Mouse (Mus musculus) thymus, adult 18-20 months (tissue): Measurements from ENCODE around the gene Vipr1.

Experiments used
- DNase-seq, 2 experiments: peaks; one replicate each; pipeline ENCODE4 v3.0.0; 2022; ENCODE audit warnings: mixed read lengths in 2 of 2

The Vipr1 gene

DNA sequence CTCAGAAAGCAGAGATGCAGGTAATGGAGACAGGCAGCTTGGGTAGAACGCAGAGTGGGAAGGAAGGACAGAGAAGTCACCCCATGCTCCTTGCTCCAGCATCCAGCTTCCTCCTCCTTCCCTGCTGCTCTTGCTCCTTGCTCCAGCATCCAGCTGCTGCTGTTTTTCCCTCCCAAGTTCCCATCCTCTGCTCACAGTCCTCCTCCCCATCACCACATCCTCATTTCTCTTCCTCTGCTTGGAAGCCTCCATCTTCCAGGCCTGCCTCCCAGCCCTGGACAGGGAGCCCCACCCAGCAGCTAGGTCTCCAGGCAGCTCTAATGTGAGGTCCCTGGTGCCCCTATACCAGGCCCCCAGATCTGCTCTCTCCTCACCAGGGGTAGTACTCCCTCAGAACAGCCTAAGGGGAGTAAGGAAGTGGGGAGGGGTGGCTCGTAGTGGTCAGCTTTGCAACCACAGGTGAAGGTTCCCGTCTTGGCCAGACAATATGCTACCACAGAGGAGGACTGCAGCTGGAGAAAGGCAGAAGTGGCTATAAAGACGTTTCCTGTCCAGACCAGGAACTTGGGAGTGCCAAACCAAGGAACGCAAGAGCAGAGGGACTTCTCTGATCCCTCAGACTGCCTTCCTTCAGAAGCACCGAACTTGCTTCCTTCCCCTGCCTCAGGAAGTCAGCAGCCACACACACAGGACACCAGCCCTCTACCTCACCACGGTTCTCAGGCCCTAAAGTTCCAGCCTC, 6.5 kb upstream of the Vipr1 start:
- DNase-seq, result no peak

DNA sequence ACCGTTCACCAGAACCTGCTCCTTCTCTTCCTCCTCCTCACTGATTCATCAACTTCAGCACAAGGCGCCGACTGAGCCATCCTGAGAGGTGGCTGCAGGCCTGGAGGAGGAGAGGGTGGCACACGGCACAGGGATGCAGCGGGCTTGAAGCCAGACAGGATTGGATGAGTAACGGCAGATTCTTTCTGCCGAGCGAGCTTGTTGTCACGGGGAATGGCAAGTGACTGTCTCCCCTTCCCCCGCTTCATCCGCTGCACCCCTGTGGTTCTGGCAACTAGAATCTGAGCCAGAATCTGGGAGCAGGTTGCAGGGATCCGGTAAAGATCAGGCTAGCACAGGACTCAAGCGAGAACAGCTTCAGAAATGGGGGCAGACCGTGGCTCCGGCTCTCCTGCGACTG, 2.7 kb upstream of the Vipr1 start:
- no peak for DNase-seq

DNA sequence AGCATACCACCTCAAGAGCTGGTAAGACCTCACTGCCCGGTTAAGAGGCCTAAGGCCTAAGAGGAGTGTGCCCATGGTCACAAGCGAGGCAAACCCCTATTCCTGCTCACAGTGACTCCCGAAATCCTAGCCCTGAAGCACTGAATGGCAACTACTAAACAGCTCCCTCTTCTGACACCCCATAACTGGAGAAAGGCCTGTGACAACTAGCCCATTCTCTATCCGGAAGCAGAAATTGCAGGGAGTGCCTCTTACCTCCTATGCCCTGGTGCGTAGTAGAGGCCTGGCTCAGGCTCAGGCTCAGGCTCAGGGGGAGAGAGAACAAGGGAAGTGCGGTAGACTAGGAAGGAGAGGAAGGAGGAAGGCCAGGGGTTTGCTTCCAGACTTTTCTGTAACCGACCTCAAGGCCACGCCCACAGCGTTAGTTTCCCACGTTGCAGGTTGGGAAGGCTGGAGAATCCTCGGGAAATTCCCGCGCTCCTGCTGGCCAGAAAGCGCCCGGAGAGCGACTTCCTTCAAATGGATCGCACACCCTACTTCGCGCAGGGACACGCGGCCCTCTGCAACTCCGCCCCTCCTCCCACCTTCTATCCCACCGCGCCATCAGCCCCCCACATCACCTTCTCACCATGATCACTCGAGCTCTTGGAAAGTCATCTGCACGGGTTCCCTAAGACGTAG, 1.1 kb upstream of the Vipr1 start:
- DNase-seq, result no peak

DNA sequence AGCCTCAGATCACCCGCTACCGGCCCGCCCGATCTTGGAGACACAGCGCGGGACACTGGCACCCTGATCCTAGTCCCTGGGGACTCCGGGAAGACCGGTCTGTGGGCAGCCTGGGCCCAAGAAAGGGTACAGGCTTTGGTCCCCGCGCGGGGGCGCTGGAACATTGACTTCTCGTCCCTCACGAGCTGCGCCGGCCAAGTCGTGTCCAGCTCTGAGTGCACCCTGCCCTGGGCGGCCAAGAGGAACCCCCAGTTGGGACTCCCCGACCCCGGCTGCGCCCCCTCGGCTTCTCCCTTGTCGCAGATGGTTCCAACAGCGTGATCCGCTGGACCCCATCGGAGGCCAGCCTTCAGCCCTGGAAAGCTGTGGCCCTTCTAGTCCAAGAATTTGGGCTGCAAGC, 515 bp upstream of the Vipr1 start, which contains the start of gene Lyzl4:
Gene Lyzl4 (minus strand): TSS at position 96 of the 400 bp plus-strand sequence.
- peak; percentile 51 to 60 for DNase-seq

DNA sequence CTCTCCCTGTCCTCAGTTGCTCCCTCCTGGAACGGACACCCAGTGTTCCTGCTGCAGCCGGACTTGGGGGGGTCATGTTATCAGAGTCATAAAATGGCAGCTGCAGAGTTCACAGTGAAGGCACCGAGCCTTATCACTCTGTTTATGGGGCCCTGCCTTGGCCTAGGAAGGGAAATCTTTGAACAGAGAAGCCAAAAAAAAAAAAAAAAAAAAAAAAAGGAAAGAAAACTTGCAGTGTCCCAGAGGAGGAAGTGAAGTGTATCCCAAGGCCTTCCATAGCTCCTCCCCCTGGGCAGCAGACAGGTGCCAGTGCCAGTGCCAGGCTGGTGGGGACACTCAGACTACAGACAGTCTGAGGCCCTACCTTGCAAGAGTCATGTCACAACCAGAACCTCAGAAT, 2.3 kb downstream of the Vipr1 start:
- DNase-seq, result no peak

DNA sequence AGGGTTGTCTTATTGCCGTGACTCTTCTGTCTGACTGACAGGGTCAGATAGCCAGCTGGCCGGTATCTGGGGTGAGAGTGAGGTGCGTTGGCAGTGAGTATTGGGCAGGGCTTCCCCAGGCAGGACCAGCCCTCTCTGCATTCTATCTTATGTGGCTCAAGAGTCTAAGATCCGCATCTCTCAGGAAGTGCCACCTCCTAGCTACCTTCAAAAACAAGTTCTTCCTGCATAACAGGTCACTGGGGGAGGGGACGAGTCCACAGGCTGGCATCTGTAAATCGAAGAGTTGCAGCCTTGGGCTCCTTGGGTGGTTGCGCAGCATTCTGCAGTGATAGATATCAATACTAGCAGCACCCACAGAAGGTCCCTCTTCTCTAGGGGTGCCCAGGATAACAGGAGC, 4.5 kb downstream of the Vipr1 start:
- no peak for DNase-seq

DNA sequence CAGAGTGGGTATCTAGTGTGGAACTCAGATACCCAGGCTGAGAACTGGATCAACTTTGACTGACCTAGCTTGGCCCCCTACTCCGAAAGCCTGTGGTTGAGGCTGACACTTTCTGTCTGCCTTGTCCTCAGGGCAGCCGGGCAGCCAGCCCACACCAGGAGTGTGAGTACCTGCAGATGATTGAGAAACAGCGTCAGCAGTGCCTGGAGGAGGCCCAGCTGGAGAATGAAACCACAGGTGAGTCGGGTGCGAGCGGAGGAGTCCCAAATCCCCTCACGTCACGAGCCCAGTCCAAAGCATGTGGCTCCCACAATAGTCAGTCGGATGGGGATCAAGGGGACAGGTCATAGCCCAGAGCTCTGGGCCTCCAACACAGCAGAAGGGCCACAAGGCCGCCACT, 11.2 kb downstream of the Vipr1 start:
- no peak for DNase-seq

DNA sequence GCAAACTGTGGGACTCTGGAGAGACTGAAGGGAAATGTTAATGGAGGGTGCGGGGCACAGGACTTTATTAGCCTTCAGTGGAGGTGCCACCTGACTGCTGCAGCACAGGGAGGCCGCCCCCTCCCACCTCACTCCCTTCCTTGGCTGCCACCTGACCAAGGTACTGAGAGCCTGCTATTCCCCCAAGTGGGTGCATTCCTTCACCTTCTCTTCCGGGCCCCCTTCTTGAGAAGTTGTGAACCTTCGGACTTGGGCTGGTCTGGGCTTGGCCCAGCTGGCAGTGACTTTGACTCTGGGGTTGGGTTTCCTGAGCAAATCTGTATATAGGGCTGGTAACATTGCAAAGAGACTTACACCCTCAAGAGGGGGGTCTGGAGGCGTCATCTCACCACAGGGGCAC, 13.8 kb downstream of the Vipr1 start:
- no peak for DNase-seq

DNA sequence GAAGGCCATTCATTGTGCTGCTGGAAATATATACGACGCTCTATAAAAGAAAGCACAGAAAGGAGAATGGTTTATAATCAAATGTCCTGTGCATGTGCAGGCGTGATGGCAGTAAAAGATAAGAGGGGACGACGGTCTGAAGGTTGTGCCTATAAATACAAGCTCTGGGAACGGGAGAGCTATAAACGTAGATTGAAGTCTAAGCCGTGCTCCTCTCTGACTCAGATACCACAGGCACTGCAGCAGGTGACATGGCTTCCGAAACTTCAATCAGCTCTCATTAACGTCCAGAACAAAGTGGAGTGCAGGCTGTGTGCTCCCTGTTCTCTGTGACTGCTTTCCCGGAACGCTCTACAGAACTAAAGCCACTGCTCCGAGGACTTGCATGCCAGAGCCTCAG, 14.6 kb downstream of the Vipr1 start:
- no peak for DNase-seq

DNA sequence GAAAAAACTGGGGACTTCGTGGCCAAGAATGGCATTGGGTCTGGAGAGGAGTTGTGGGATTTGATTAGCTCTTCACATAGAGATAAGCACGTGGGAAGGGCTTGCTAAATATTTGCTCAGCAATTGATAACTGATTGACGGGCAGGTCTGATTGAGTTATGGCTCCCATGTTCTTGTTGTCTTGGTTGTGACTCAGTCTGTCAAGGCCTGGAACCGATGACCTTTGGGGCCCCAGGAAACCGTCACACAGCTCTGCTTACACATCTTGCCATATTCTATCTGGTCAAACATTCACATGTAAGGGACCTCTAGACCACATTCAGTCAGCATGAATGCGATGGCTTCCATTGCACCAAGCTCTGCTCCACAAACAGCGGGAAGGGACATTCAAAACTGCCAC, 15.7 kb downstream of the Vipr1 start:
- DNase-seq, result no peak

DNA sequence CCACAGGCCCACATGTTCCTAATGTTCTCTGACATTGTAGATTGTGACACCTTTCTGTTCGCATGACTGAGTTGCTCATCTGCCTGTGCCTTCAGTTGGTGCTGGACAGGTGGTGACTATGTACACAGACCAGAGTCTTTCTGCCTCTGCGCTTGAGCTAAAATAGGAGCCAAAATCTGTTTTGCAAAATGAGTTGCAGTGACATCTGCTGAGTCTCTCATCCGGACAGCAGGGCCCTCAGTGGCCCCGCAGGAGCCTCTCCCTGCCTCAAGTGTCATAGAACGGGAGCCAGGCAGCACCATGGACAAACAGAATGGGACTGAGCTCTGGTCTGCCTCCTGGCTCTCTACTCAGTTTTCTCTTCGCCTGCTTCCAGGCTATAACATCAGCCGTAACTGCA, 17.3 kb downstream of the Vipr1 start:
- DNase-seq, result no peak

DNA sequence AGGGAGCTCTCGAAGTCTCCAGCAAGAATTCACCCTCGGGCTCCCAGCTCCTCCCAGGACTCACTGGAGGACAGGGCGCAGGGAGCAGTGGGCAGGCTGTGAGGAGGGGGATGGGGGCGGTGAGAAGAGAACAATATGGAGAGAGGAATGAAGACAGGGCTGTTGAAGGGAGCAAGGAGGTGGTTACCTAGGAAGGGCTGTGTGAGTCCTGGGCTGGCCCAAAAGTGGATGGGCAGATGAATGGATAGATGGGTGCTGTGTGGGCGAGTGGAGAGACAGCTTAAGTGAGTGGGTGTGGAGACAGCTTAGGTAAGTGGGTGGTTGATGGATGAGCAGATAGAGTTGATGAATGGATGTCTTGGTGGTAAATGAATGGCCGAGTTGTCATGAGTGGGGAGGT, 21.0 kb downstream of the Vipr1 start:
- no peak for DNase-seq

DNA sequence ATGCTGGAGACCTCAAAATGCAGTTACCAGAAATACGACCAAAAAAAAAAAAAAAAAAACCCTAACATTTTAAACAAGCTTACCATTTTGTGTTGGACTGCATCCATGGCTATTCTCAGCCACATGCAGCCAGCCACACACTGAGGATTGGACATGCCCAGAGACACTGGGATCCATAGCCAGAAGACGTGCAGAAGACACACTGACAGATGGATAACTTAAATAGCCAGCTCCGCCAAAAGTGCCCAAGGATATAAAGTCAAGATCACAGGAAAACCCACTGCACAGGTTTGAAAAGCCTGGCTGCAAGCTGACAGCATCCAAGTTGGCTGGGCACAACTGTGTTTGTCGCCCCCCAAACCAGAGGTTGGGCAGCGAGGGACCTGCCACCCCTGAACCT, 21.6 kb downstream of the Vipr1 start:
- DNase-seq, result no peak

DNA sequence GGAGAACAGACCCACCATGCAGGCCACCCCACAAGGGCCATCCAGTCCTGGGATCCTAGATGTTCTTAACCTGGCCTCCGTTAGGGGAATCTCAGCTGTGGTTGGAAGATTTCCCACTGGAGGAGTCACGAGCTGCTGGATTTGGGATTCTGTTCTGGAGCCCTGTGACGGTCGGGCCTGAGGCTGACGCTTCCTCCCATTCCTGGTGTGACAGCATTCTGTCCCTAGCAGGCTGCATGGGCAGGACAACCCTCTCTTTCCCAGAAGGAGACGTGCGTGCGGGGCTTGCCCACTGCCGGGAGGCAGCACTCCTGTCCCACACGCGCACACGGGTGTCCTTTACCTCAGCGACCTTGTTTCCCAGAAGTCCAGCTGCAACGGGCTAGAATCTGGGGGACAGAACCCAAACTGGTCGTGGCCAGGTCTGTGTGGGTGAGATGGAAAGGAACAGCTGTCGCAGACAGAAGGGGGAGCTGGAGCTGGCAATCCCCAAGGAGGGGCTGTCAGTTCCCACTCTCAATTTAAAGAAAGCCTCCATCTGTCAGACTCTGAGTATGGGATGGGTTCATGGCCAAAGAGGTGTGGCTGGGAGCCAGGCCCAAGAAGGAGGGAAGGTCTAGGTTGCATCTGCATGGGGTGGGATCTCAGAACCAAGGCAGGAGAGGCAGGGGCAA, 24.6 kb downstream of the Vipr1 start:
- DNase-seq, result no peak

DNA sequence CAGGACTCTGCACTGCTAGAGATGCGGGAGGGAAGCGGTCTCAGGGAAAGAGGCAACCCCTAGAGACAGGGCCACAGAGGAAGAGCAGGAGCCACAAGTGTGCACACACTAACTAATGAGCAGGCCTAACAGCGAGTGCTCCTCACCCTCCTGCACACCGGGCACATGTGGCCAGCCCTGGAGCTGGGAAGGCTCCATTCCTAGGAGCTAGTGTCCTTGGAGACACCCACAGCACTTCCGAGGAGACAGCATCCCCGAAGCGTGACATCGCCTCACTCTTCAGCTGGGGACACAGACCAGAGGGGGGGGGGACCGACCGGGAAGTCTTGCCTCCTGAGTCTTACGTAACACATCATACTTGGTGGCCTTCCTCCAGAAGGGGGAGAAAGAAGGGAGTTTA, 25.3 kb downstream of the Vipr1 start:
- DNase-seq, result no peak

DNA sequence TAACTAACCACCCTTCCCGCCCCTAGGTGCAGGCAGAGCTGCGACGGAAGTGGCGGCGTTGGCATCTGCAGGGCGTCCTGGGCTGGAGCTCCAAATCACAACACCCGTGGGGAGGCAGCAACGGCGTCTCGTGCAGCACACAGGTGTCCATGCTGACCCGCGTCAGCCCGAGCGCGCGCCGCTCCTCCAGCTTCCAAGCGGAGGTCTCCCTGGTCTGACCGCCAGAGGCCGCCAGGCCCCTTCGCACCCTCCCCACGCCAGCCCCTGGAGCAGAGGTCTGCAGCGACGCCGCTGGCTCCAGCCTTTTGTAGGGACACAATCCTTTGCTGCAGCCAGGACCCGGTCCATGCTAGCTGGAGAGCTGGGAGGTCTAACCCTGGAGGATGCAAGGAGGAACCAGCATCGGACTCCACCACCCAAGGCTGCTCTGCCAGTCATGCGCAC, 26.9 kb downstream of the Vipr1 start:
- peak; percentile 61 to 62 for DNase-seq

DNA sequence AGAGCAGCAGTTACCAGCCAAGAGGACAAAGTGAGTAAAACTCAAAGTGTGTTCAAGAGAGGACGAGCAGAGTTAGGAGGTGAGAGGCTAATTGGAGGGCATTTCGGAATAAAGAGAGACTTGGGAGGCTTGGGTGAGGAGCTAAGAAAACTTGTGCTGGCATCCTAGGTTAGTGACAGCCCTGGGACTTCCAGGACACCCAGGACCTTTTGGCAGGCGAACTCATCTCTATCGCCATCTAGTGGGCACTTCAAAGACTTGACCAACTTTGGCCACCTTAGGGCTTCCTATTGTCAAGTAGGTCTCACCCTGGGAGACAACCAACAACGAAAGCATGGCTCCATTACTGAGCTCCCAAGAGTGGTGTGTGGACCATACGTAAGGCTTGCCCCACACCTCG, 28.8 kb downstream of the Vipr1 start:
- DNase-seq, result peak in 1 of 2 experiments; percentile 16

DNA sequence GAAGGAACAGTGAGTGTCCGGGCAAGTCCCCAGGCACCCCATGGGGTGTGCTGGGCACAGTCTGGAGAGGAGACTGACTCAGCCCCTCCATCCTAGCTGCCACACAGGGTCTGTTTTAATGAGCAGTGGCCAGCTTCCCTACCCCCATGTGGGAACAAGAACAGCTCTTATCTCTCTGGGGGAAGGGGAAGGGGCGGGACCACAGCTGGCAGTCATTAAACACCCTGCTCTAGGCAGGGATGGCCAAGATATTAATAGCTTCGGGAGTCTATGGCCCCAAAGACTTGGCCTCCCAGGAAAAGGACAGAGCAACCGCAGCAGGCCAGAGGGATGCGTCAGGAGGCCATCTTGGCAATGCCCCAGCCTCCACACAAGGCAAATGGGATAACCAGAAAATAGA, 29.8 kb downstream of the Vipr1 start:
- DNase-seq, result no peak

DNA sequence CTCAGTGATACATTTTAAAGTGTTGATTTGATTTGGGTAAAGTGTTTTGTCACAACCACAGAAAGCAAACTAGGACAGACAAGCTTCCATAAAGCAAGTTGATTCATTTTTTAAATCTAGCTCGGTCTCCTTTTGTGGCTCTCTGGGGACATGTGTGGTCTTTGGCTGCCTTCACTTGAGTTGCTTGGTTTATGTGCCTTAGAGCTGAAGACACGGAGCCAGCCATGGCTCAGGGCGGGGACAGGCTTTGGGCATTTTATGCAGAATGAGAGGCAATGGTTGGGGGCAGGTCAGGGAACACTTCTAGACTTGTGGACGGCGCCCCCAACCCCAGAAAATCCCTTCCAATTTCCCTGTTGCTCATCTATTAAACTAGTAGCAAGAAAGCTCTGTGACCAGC, 31.2 kb downstream of the Vipr1 start:
- DNase-seq, result no peak

DNA sequence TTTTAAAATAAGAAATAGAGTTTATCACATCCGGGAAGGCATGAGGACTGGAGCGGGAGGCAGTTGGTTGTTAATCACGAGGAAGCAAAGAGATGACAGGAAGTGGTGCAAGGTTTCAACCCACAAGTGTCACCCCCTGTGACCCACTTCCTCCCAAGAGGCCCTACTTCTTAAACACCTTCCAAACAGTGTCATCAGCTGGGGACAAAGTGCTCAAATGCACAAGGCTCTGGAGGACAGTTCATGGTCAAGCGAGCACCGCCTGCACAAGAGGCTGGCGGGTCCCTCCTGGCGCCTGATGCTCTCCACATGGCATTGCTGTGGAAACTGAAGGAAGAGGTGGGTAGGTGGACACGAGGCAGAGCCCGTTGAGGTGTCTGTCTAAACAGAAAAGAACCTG, 32.5 kb downstream of the Vipr1 start:
- DNase-seq, result peak; percentile 66 to 82

DNA sequence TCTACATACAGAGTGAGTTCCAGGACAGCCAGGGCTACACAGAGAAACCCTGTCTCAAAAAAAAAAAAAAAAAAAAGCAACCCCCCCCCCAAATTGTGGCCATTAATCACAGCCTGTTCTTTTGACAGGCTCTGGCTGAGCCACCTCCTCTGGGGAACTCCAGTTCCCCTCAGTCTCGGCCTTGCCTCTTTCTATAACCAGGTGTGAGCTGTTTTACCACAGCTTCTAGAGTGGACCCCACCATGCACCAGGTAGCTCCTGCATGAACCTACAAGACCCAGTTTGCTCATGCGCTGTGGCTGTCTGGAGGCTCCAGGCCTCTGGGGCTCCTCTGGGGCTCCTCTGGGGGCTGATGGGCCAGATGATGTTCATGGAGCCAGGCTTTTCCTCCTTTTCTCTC, 33.0 kb downstream of the Vipr1 start:
- DNase-seq, result no peak

DNA sequence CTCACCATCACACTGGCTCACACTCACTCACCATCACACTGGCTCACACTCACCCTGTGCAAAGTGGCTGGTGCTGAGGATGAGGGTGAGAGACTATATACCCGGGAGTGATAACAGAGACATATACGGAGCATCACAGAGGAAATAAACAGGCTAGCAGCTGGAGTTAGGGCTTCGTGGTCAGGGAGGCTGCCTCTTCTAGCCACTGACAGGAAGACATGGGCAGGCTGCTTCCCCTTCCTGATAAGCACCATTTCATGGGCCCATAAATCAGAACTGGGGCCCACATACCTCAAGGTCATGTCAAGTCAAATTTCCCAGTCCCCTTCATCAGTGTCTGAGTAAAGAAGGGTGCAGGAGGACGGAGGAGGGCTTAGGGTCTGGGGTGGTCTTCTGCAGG, 34.6 kb downstream of the Vipr1 start:
- DNase-seq, result no peak

DNA sequence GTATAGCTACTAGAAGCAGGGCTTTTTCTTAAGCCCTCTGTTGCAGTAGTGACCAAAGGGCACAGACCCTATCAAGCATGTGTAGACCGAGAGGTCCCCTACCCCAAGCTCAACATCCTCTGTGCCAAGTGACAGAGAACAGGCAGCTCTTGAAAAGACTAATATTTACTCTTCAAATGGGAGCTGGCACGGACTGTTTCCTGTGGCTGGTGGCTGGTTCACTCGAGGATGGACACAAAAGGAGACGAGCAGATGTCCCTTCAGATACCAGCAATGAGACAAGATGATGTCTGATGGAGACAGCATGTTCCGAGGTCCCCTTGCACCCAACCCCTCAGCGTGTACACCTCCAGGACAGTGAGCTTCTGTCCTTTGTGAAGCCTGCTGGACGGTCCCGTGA, 35.0 kb downstream of the Vipr1 start:
- no peak for DNase-seq

DNA sequence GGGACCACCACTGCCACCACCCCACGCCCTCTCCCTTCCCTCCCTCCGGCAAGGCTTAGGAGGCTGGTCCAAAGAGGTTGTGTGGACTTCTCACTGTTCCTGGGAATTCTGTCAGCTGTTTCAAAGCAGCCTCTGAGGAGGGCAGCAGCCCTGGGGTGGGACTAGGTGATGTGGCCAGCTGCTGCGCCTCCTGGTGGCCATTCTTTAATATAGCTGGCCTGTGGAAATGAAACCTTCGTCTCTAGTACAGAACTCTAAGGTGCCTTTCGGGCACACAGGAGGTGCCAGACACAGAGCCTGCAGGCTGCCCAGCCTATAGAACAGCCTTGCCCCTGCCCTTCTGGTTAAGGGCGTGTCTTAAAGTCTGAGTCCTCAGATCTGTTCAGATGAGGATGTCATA, 37.0 kb downstream of the Vipr1 start:
- DNase-seq, result no peak
